Mouse (Mus musculus) CH12.LX (cell line): ENCODE measurements around the gene Nup188.

Experiments used
- CTCF ChIP-seq, 2 experiments: IDR thresholded peaks in 1 of 2; conservative IDR thresholded peaks in 1 of 2; 2 replicates each; pipeline ENCODE4 v1.5.1; 2011 to 2012; ENCODE audit warnings: low read depth in 2 of 2, low read length in 2 of 2, improper control_type of control experiment in 1 of 2, inconsistent platforms in 1 of 2, mild to moderate bottlenecking in 1 of 2, moderate library complexity in 1 of 2
- KAT2A ChIP-seq: IDR thresholded peaks from 2 replicates; pipeline ENCODE4 v1.6.1; 2012; ENCODE audit warnings: low read length, improper control_type of control experiment, inconsistent platforms; ENCODE audit not compliant: insufficient replicate concordance
- MAFK ChIP-seq: IDR thresholded peaks from 2 replicates; pipeline ENCODE4 v1.6.1; 2011; ENCODE audit warnings: low read length, improper control_type of control experiment; ENCODE audit not compliant: insufficient replicate concordance
- POLR2A ChIP-seq: IDR thresholded peaks from 2 replicates; pipeline ENCODE4 v1.6.1; 2011; ENCODE audit warnings: low read depth, mild to moderate bottlenecking, improper control_type of control experiment, low read length
- TBP ChIP-seq: conservative IDR thresholded peaks from 2 replicates; pipeline ENCODE4 v1.6.1; 2011; ENCODE audit warnings: low read depth, low read length, improper control_type of control experiment
- ZC3H11A ChIP-seq: IDR thresholded peaks from 2 replicates; pipeline ENCODE4 v1.6.1; 2012; ENCODE audit warnings: low read depth, mild to moderate bottlenecking, inconsistent platforms, low read length, improper control_type of control experiment

- TF ChIP-seq ZC3H11A (no peak), MAFK (no peak), POLR2A (no peak), CTCF (conservative IDR thresholded peaks at IDR 0.05 in 1 of 2, IDR thresholded peaks at IDR 0.05 in 1 of 2; ENCODE audit: low read depth in 2 of 2, low read length in 2 of 2) (no peak), KAT2A (no peak), TBP (no peak)
Measured at GRCm38 (mm10) chr2:30342061-30342460, 55.9 kb downstream of the Nup188 start.
